Comparison of ENCODE assay signal across 8 mouse cellular contexts in the genomic region with DNA sequence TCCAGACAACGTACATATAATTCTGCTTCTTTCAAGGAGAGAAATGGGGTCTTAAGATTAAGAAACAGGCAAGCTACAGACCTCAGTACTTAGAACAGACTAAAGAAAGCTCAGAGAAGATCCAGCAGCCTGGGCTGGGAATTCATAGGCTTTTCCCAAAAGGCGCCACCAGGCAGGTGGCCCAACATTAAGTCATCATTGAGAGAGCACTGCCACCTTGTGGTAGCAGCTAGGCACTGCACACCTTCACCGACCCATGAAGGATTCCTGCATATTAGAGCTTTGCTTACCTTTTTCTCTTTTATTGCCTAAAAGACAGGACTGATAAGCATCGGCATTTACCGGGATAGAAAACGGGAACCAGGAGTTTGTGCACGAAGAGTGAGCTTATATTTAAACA. TPM values are rescaled to one million over a fixed set of nuclear protein-coding genes. Genes with fewer than 3 reads are reported as not detected.
A peak's percentile ranks its signal among the peaks of the same experiment; 100 is the strongest.
DNase-seq lines count a peak whose midpoint lies in the region.

No protein-coding gene starts in this region.

- peak; percentile 27 for DNase-seq in Muller cell, postnatal 12 days (ENCODE audit: inconsistent ontology term)
- peak; percentile 24 for DNase-seq in c-Kit-negative CD71-positive TER-119-positive erythroid progenitor cells, embryonic 14.5 days (ENCODE audit: low read depth, low spot score)
- DNase-seq in forebrain, embryonic 10.5 days (ENCODE audit: extremely low spot score, low spot score): peak; percentile 66
- DNase-seq in hindbrain, embryonic 10.5 days (ENCODE audit: low spot score): peak; percentile 67
- DNase-seq in layer of hippocampus, adult 9-11 months: peak; percentile 61
- DNase-seq in lung, postnatal 4 days: peak; percentile 49 to 67
- DNase-seq in right cerebral cortex, adult 2 months (ENCODE audit: low spot score in 2 of 2): peak; percentile 89 to 92
- DNase-seq in urinary bladder, postnatal 4 days (ENCODE audit: low spot score in 2 of 2): peak; percentile 26 to 71

- H3K27me3 ChIP-seq in forebrain, embryonic 10.5 days (ENCODE audit: poor library complexity, severe bottlenecking): no peaks in the 10 kb centered on the region
- no peaks in the 10 kb centered on the region for H3K27me3 ChIP-seq in hindbrain, embryonic 10.5 days (ENCODE audit: insufficient read depth, poor library complexity, severe bottlenecking)

- H3K27ac ChIP-seq in forebrain, embryonic 10.5 days: no peak overlapping the region
- no peak overlapping the region for H3K27ac ChIP-seq in hindbrain, embryonic 10.5 days

- no peaks in the 10 kb centered on the region for H3K36me3 ChIP-seq in forebrain, embryonic 10.5 days (replicated peaks)
- H3K36me3 ChIP-seq in hindbrain, embryonic 10.5 days: no peaks in the 10 kb centered on the region

- H3K4me3 ChIP-seq in forebrain, embryonic 10.5 days: no peak overlapping the region
- no peak overlapping the region for H3K4me3 ChIP-seq in hindbrain, embryonic 10.5 days

- no peaks in the 10 kb centered on the region for H3K4me1 ChIP-seq in forebrain, embryonic 10.5 days
- H3K4me1 ChIP-seq in hindbrain, embryonic 10.5 days (replicated peaks): no peaks in the 10 kb centered on the region

- H3K9me3 ChIP-seq in forebrain, embryonic 10.5 days: no peaks in the 10 kb centered on the region
- H3K9me3 ChIP-seq in hindbrain, embryonic 10.5 days: no peaks in the 10 kb centered on the region

- 21% methylated on average over 7 of the region's 7 CpGs for WGBS in forebrain, embryonic 10.5 days
- 23% methylated on average over 7 of the region's 7 CpGs for WGBS in hindbrain, embryonic 10.5 days

RNA-seq across cellular contexts. Expression of a gene that starts 15.5 kb away (rescaled TPM):
- not detected in 2 replicates for polyA plus RNA-seq in forebrain, embryonic 10.5 days (2016; fragmentation: Nextera tagmentation; extraction: Ambion mirVana)
- not detected in 2 replicates for polyA plus RNA-seq in hindbrain, embryonic 10.5 days (2016; fragmentation: Nextera tagmentation; extraction: Ambion mirVana)

RNA-seq across cellular contexts. Expression of a gene that starts 21.4 kb away (rescaled TPM):
- not detected in 2 replicates for polyA plus RNA-seq in forebrain, embryonic 10.5 days (2016; fragmentation: Nextera tagmentation; extraction: Ambion mirVana)
- polyA plus RNA-seq in hindbrain, embryonic 10.5 days (2016; fragmentation: Nextera tagmentation; extraction: Ambion mirVana): not detected in 2 replicates

RNA-seq across cellular contexts. Expression of a gene that starts 34.5 kb away (rescaled TPM):
- polyA plus RNA-seq in forebrain, embryonic 10.5 days (2016; fragmentation: Nextera tagmentation; extraction: Ambion mirVana): not detected in 2 replicates
- not detected in 2 replicates for polyA plus RNA-seq in hindbrain, embryonic 10.5 days (2016; fragmentation: Nextera tagmentation; extraction: Ambion mirVana)

Comparison
In these comparisons a context has a peak if more than half of its experiments do, and no peak if none do; other contexts are left out.
1. DNase-seq: peak in every context shown above with its lines; median percentile 90 in right cerebral cortex, adult 2 months; 67 in hindbrain, embryonic 10.5 days; 66 in forebrain, embryonic 10.5 days; 61 in layer of hippocampus, adult 9-11 months; 58 in lung, postnatal 4 days; 48 in urinary bladder, postnatal 4 days; 27 in Muller cell, postnatal 12 days; 24 in c-Kit-negative CD71-positive TER-119-positive erythroid progenitor cells, embryonic 14.5 days.